Mouse (Mus musculus) liver, adult 2 months (tissue): ENCODE measurements around the gene Dclk1.

Source experiments
- CTCF ChIP-seq: fragments of 200-500 bp; IDR thresholded peaks from 2 replicates; pipeline ENCODE4 v1.5.1; 2011; ENCODE audit warnings: low read depth, low read length, control low read depth
- POLR2A ChIP-seq: fragments of 200-500 bp; IDR thresholded peaks from 2 replicates; pipeline ENCODE4 v1.6.1; 2011; ENCODE audit warnings: low read length, control low read depth; ENCODE audit not compliant: insufficient read depth; ENCODE audit errors: extremely low read depth

- no peak for TF ChIP-seq POLR2A
- TF ChIP-seq CTCF, result no peak
Measured at GRCm38 (mm10) chr3:55320572-55320971, 78.4 kb downstream of the Dclk1 start.
